Mouse (Mus musculus) stomach, embryonic 14.5 days (tissue): ENCODE measurements at regions not wholly inside any gene's neighbourhood (a gene's known extent, or its start where the extent isn't known, plus 50 kb on each side); places are given as distances from the start of the nearest gene placed in this dataset.

Experiments
- ATAC-seq: fragments of 200-750 bp; cut with Nextera tagmentation; 2 replicates; pipeline ENCODE4 v1.8.0; 2017; ENCODE audit warnings: low read depth, moderate TSS enrichment; ENCODE audit not compliant: insufficient number of reproducible peaks, insufficient read depth, low FRiP score
- H3K27ac ChIP-seq: fragments of 300-500 bp; sonication (generic); 2 replicates; pipeline ENCODE4 v1.5.1; 2014; ENCODE audit warnings: mild to moderate bottlenecking, low read length, moderate library complexity, mixed read lengths
- H3K27me3 ChIP-seq: fragments of 300-500 bp; sonication (generic); 2 replicates; pipeline ENCODE4 v1.6.1; 2014; ENCODE audit warnings: low read length, control low read depth, mixed read lengths; ENCODE audit not compliant: control insufficient read depth, insufficient read depth
- H3K36me3 ChIP-seq: fragments of 300-500 bp; sonication (generic); 2 replicates; pipeline ENCODE4 v1.6.1; 2014; ENCODE audit warnings: mild to moderate bottlenecking, control low read depth, low read length, moderate library complexity, mixed read lengths; ENCODE audit not compliant: control insufficient read depth, insufficient read depth
- H3K4me1 ChIP-seq: fragments of 300-500 bp; sonication (generic); 2 replicates; pipeline ENCODE4 v1.6.1; 2014; ENCODE audit warnings: low read length, control low read depth, mixed read lengths; ENCODE audit not compliant: control insufficient read depth, insufficient read depth
- H3K4me2 ChIP-seq: fragments of 300-500 bp; sonication (generic); replicated peaks from 2 replicates; pipeline ENCODE4 v1.6.1; 2014; ENCODE audit warnings: low read depth, low read length, control low read depth
- H3K4me3 ChIP-seq: fragments of 300-500 bp; sonication (generic); 2 replicates; pipeline ENCODE4 v1.5.1; 2014; ENCODE audit warnings: low read depth, low read length, control low read depth
- H3K9ac ChIP-seq: fragments of 300-500 bp; sonication (generic); replicated peaks from 2 replicates; pipeline ENCODE4 v1.6.1; 2014; ENCODE audit warnings: low read depth, mild to moderate bottlenecking, control low read depth, low read length, moderate library complexity, mixed read lengths
- H3K9me3 ChIP-seq: fragments of 300-500 bp; sonication (generic); 2 replicates; pipeline ENCODE4 v1.6.1; 2016; ENCODE audit warnings: low read depth, low read length, control low read depth; ENCODE audit not compliant: control insufficient read depth
- WGBS: fragments of 180-500 bp; shearing (Covaris S2); extraction: QIAGEN DNeasy Blood & Tissue Kit; methylation state at CpG from one replicate; pipeline ENCODE4 v1.1.7; 2014; 5-methylcytosine and 5-hydroxymethylcytosine counted together

DNA sequence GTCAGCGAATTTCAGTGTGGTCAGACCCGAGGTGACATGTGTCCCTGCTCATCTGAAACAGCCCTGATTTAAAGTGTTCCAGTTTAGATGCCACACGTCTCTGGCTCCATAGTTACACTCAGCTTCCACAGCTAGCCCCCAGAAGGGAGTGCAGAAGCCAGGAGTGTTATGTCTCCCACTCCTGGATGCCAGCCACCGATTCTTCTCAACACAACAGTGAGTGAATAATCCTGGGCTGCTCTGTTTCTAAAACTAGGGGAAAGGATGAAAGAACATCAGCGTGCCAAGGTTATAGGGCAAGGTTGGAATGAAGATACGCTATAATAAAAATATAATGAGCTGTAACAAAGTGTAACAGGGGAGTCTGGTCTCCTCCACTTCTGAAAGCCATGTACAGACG lies 51.5 kb upstream of the Stmnd1 start:
- Histone ChIP-seq H3K27me3 (no peaks in the 10 kb centered on the region), H3K4me2 (no peak overlapping the region)
- whole genome bisulfite sequencing: 69% methylated on average over 7 of the region's 7 CpGs

DNA sequence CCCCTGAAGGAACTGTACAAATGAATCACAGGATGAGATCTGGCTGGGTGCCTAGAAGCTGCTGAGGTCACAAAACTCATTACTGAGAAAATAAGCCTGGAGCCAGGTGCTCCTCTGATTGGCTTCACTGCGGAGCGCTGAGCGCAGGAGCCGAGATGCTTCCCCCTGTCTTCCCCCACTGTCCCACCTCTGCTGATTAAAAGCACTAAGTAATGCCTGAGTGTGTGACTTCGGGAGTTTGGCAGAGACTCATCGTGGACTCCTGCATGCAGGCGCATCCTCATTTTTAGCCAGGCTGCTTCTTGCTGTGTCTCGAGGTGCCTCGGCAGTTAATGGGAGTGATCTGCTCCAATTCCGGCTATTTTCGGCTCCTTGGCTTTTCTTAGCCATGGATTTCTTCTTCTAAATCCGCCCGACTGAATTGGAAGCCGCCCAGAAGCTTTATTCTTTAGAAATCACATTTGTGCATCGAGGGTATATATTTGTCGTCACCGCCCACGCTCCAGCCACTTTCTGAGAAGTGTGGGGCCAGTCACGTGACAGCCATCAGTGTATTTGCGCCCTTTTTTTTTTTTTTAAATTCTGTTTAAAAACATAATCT lies 55.3 kb upstream of the Stmnd1 start:
- no peak overlapping the region; the same call in 1 of the 2 replicates for H3K4me2 ChIP-seq
- no peak for ATAC-seq
- WGBS: 51% methylated on average over 20 of the region's 20 CpGs
- no peak overlapping the region for H3K4me3 ChIP-seq
- H3K9ac ChIP-seq: no peak overlapping the region
- H3K27ac ChIP-seq: no peak overlapping the region
- H3K4me1 ChIP-seq: no peaks in the 10 kb centered on the region
- H3K9me3 ChIP-seq: no peaks in the 10 kb centered on the region
- no peaks in the 10 kb centered on the region for H3K27me3 ChIP-seq
- H3K36me3 ChIP-seq: no peaks in the 10 kb centered on the region

More for the DNA sequence above, 51.5 kb upstream of the Stmnd1 start:
- Histone ChIP-seq H3K9me3 (no peaks in the 10 kb centered on the region), H3K4me3 (no peak overlapping the region), H3K27ac (no peak overlapping the region), H3K9ac (no peak overlapping the region), H3K36me3 (no peaks in the 10 kb centered on the region), H3K4me1 (no peaks in the 10 kb centered on the region)
- ATAC-seq: no peak

DNA sequence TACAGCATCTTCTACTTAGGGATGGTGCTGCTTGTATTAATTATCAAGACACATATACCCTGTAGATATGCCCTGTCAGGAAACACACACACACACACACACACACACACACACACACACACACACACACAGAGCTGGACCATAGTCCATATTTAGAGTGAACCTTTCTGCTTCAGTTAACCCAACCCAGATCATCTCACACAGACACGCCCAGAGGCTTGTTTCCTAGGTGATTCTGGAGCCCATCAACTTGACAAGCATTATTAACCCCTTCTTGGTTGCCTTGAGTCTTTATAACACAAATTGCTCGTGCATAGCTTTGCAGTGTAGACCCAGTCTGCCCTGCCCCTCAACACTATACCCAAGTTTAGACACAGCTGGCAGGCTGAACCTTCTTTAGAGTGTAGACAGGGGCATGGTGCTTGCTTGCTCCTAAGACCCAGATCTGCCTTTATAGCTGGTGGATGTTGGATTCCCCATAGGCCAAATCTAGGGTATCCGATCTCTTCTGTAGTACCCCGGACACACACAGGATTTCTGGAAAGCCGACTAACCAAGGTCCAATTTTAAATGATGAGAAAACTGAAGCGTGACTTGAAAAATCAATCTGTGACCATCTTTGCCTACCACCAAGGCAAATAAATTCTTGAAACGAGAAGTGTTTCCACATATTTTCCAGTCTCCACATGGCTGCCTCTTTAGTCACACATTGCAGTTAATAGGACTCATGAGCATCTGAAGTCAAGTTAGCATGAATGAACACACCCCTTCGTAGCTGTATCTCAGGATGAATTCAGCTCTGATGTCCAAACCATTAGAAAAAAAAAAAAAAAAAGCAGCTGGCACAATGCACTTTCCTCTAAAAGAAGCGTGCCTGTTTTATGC lies 56.3 kb upstream of the Stmnd1 start:
- ATAC-seq: no peak

DNA sequence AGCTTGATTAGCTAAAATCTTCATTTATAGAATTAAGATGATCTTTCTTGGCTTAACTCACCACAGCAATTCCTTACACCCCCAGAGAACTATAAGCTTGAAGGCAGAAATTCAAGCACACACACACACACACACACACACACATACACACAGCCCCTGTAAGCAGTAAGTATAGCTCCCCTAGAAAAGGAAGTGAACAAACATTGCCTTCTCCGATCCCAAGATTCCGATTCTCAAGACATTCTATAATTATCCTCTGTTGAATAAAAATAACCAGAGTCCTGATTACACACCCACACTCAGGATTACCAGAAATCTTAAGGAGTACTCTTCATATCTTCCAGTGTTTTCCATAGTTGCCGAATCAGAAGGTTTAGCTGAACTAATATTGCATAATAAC lies 70.0 kb upstream of the Stmnd1 start:
- no peaks in the 10 kb centered on the region for H3K27me3 ChIP-seq
- no peak overlapping the region for H3K4me2 ChIP-seq
- 79% methylated on average over 3 of the region's 3 CpGs for WGBS

More for the DNA sequence above, 56.3 kb upstream of the Stmnd1 start:
- Histone ChIP-seq H3K9ac (no peak overlapping the region), H3K4me2 (no peak overlapping the region; the same call in 1 of the 2 replicates), H3K27ac (no peak overlapping the region), H3K9me3 (no peaks in the 10 kb centered on the region), H3K27me3 (no peaks in the 10 kb centered on the region), H3K4me1 (no peaks in the 10 kb centered on the region), H3K36me3 (no peaks in the 10 kb centered on the region), H3K4me3 (no peak overlapping the region)
- WGBS: 73% methylated on average over 9 of the region's 9 CpGs

DNA sequence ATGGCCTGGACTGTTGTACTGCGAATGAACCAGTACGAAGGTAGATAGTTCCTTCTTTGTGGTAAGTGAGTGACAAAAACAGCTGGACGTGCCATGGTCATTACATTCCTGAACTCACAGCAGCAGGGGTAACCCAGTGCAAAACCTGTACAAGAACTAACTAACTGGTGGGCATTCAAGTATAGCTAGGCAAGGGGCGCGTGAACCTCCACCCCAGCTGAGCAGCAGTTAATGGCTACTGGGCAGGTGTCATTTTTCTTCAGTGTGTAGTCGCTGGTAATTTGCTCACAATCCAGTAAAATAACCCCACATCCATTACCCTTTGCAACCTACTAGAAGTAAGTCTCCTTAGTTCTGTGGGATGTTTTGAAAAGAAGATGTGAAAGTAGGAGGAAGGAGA lies 70.9 kb upstream of the Stmnd1 start:
- Histone ChIP-seq H3K4me3 (no peak overlapping the region), H3K27me3 (no peaks in the 10 kb centered on the region), H3K9me3 (no peaks in the 10 kb centered on the region), H3K4me2 (no peak overlapping the region), H3K27ac (no peak overlapping the region), H3K36me3 (no peaks in the 10 kb centered on the region), H3K9ac (no peak overlapping the region), H3K4me1 (no peaks in the 10 kb centered on the region)
- ATAC-seq: no peak
- 87% methylated on average over 6 of the region's 6 CpGs for WGBS

More for the DNA sequence above, 70.0 kb upstream of the Stmnd1 start:
- H3K4me1 ChIP-seq: no peaks in the 10 kb centered on the region
- no peak overlapping the region for H3K9ac ChIP-seq
- H3K36me3 ChIP-seq: no peaks in the 10 kb centered on the region
- no peak overlapping the region for H3K27ac ChIP-seq
- no peak for ATAC-seq
- no peak overlapping the region for H3K4me3 ChIP-seq
- H3K9me3 ChIP-seq: no peaks in the 10 kb centered on the region

DNA sequence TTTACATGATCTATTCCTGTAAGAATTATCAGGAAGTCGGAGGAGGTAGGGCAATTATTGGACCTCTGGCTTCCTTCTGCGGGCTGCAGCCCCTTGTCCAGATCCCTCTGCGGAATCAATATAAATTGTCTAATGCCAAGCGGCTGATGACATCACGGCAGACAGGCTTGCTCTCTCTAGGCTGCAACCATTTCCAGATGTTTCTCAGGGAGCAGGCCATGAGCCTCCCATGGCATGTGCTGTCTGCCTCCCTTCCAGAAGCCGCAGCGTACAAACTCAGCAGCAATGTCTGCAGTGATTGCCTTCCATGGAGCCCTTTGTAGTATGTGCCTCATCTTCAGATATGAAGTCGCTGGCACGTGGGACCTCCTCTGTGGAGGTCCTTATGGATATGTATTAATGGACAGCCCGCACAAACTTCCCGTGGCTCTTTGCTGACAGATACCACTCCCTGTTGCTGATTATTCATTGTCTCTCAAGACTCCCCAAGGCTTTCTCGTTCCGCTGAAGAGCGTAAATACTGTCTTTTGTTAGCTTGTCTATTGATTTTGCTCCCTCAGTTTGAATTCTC lies 72.4 kb upstream of the Stmnd1 start:
- Histone ChIP-seq H3K4me3 (no peak overlapping the region), H3K4me2 (no peak overlapping the region), H3K4me1 (no peaks in the 10 kb centered on the region), H3K27ac (no peak overlapping the region), H3K9ac (no peak overlapping the region), H3K9me3 (no peaks in the 10 kb centered on the region), H3K27me3 (no peaks in the 10 kb centered on the region), H3K36me3 (no peaks in the 10 kb centered on the region)
- ATAC-seq: no peak
- 80% methylated on average over 14 of the region's 14 CpGs for WGBS

DNA sequence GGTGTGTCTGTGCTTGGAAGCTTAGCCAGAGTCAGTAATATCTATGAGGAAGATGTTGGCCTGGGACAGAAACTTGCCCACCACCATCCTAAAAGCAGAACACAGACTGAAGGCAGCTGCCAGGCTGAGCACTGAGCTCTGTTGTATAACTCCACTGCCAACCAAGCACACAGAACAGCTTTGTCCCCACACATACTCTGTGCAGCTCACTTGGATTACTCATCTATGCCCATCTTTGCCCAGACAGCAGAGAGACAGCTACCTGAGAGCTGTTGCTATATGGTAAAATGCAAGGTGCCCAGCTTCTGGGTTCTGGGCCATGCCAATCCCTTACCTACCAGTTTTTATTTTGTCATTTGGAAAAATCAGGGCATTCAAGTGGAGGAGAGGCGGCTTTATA lies 80.4 kb upstream of the Stmnd1 start:
- H3K9me3 ChIP-seq: no peaks in the 10 kb centered on the region
- H3K4me3 ChIP-seq: no peak overlapping the region
- no peaks in the 10 kb centered on the region for H3K4me1 ChIP-seq
- no peak overlapping the region for H3K9ac ChIP-seq
- no peak for ATAC-seq
- no peak overlapping the region for H3K27ac ChIP-seq
- 82% methylated on average over 1 of the region's 1 CpGs for WGBS
- H3K36me3 ChIP-seq: no peaks in the 10 kb centered on the region
- no peak overlapping the region for H3K4me2 ChIP-seq
- H3K27me3 ChIP-seq: no peaks in the 10 kb centered on the region

DNA sequence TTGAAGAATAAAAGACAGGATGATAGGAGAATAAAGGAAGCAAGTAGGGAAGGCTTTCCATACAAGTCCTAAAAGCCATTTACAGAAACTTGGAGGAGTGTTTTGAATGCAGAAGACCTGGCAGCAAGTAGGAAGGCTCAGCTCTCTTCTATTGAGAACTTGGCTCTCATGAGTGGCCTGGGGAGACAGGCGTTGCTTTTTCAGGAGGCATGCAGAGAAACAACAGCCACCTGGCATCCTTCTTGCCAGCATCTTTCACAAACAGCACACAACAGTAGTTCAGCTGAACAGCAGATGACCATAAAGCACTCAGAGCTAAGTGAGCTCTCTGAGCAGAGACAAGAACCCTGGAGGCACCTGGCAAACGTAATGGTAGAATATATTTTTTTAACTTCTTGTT lies 83.8 kb upstream of the Stmnd1 start:
- no peak overlapping the region for H3K27ac ChIP-seq
- WGBS: 84% methylated on average over 2 of the region's 2 CpGs
- no peak overlapping the region for H3K4me2 ChIP-seq
- H3K4me3 ChIP-seq: no peak overlapping the region
- no peaks in the 10 kb centered on the region for H3K4me1 ChIP-seq
- no peaks in the 10 kb centered on the region for H3K27me3 ChIP-seq
- no peaks in the 10 kb centered on the region for H3K36me3 ChIP-seq
- no peak overlapping the region for H3K9ac ChIP-seq
- H3K9me3 ChIP-seq: no peaks in the 10 kb centered on the region
- no peak for ATAC-seq
